Comparison of ENCODE assay signal across 9 mouse cellular contexts in the genomic region with DNA sequence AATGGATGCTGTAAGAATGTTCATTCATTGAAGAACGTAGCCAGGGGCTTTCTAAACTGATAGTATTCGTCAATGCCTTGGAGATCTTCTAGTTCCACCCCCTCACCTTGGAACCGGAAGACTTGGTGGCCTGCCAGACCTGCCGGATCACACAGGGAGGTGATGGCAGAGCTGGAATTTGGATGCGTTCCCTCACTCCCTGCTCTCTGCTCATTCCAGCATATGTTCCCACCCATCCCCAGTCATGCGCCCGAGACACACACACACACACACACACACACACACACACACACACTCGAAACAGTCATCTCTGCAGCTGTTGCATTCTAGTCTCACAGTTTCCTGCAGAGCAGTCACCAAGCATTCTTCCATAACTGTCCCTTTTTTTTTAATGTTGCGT. TPM values are rescaled to one million over a fixed set of nuclear protein-coding genes. Genes with fewer than 3 reads are reported as not detected.
DNase-seq lines count a peak whose midpoint lies in the region; ATAC-seq lines count a peak whose summit lies in the region.
"Had no signal": no experiment of that assay in that cellular context is flagged by ENCODE, and none has a peak within 500 bp of the region (broad histone marks: within the 10 kb centered on the region; RNA-seq: fewer than 3 reads in every experiment).

No protein-coding gene starts in this region.

- no peak for ATAC-seq in intestine, embryonic 16.5 days

- WGBS in intestine, embryonic 16.5 days, result 52% methylated on average over 9 of the region's 9 CpGs

- no peaks in the 10 kb centered on the region for H3K36me3 ChIP-seq in intestine, embryonic 16.5 days (ENCODE audit: control insufficient read depth, insufficient read depth, low read length)

- no peak overlapping the region for H3K27ac ChIP-seq in intestine, embryonic 16.5 days (ENCODE audit: low read length)

- H3K27me3 ChIP-seq in intestine, embryonic 16.5 days (replicated peaks; ENCODE audit: control insufficient read depth, insufficient read depth, low read length), result peaks cover 4% of the 10 kb centered on the region; the same call in 1 of the 2 replicates

- peaks cover 6% of the 10 kb centered on the region for H3K4me1 ChIP-seq in intestine, embryonic 16.5 days (ENCODE audit: control insufficient read depth, insufficient read depth, low read length)

- DNase-seq in urinary bladder, postnatal 25 days (ENCODE audit: low spot score), result peak; percentile 18
- DNase-seq in urinary bladder, postnatal 10 days (ENCODE audit: low spot score), result no peak
- peak; percentile 32 for DNase-seq in fibroblast of lung, adult 2 months (ENCODE audit: low read depth)
- peak; percentile 32 for DNase-seq in kidney, postnatal 10 days
- DNase-seq in lung, adult 18-20 months, result peak; percentile 62 to 64
- peak; percentile 78 for DNase-seq in testis, postnatal 10 days (ENCODE audit: low spot score)
- DNase-seq in B cell, adult 2 months, result no peak

- H3K9ac ChIP-seq in intestine, embryonic 16.5 days (ENCODE audit: low read depth, low read length), result no peak overlapping the region

- no peak overlapping the region for H3K4me2 ChIP-seq in intestine, embryonic 16.5 days (ENCODE audit: low read depth, low read length)

- no peaks in the 10 kb centered on the region for H3K9me3 ChIP-seq in intestine, embryonic 16.5 days (ENCODE audit: control insufficient read depth, low read length)

- H3K4me3 ChIP-seq in intestine, embryonic 16.5 days (ENCODE audit: low read length), result no peak overlapping the region

RNA-seq across cellular contexts. Expression of gene Foxe1, which starts 36.1 kb away (rescaled TPM):
- polyA plus RNA-seq in intestine, embryonic 16.5 days (2015; fragmentation: Nextera tagmentation; extraction: Ambion mirVana), result not detected in 2 replicates
- polyA plus RNA-seq: neural tube, embryonic 14.5 days had no signal

Comparison
In these comparisons a context has a peak if more than half of its experiments do, and no peak if none do; other contexts are left out.
1. DNase-seq: peak in urinary bladder, postnatal 25 days (single experiment), fibroblast of lung, adult 2 months (single experiment), kidney, postnatal 10 days (single experiment), lung, adult 18-20 months (2 of 2) and testis, postnatal 10 days (single experiment); none in urinary bladder, postnatal 10 days (single experiment) and B cell, adult 2 months (0 of 2).